Mouse (Mus musculus): ENCODE results near the gene Madcam1.
A peak's percentile ranks its signal among the peaks of the same experiment; 100 is the strongest.
"Not testable (repeated sequence)": the region's sequence is repeated elsewhere in the genome, so short reads cannot be mapped to it uniquely, and the experiment has no call there.

Madcam1 gene

GRCm38 (mm10) chr10:79688720-79689119, 24.4 kb downstream of the Madcam1 start, which contains the start of gene Gzmm:
TSS of gene Gzmm (plus strand) at chr10:79689020.
- DNase-seq (ENCODE audit: low spot score): no peak

GRCm38 (mm10) chr10:79689178-79689577, 24.8 kb downstream of the Madcam1 start:
- DNase-seq (ENCODE audit: low spot score): no peak

DNA sequence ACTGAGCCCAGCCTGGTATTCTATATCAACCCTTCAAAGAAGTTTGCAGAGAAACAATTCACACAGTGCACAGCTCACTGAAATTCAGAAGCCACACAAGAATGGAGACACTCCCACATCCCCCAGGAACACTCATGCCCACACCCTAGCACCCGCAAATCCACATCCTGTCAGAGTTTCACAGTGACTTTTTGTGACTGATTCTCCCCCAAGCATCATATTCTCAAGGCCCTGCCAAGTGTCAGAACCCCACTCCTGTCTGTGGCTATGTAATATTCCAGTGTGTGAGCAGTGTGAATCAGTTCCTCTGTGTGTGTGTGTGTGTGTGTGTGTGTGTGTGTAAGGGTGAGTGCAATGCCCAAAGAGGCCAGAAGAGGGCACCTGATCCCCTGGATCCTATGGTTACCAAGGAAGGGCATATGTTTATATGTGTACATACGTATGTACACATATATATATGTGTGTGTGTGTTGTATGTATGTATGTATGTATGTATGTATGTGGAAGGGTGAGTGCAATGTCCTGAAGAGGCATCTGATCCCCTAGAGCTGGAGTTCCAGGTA, 27.7 kb downstream of the Madcam1 start:
- DNase-seq (ENCODE audit: low spot score): no peak

GRCm38 (mm10) chr10:79693580-79694378, 29.4 kb downstream of the Madcam1 start:
- no peak for DNase-seq (ENCODE audit: low spot score)

GRCm38 (mm10) chr10:79694379-79694655, 30.0 kb downstream of the Madcam1 start:
- no peak for DNase-seq (ENCODE audit: low spot score)

DNA sequence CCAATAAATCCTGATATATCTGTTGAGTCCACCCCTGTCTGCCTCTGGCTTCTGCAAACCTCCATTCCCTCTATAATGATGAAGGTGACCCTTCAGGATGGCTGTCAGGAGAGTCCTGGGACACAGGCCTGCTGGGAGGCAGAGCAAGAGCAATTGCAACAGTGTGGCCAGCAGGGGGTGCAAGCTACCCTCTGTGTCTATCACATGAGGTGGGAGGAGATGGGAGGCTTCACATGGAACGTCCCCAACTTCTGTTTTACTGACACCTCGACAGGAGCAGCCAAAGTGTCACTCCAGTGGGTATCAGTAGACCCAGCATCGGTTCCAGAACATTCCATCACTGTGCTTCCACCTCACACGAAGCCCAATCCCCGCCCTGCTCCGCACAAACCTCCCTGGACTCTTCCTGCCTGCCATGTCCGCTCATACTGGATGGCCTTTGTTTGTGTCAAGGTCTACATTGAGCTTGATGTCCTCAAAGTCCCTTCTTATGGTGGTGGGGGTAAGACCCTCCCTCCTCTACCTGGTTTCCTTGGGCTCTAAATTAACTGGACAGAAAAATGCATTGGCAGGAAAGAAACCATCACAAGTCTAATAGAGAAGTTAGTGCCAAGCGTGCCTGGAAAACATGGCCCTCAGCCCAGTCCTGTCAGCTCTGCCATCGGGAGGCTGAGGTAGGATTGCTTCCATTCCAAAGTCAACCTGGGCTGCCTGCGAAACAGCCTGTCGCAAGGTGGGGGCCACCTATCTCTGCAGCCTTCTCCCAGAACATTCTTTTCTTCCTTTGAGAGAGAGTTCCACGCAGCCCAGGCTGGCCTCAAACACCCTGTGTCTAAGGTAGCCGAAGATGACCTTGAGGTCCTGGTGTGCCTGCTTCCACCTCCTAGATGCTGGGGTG, 31.1 kb downstream of the Madcam1 start:
- peak; percentile 81 for DNase-seq (ENCODE audit: low spot score)

DNA sequence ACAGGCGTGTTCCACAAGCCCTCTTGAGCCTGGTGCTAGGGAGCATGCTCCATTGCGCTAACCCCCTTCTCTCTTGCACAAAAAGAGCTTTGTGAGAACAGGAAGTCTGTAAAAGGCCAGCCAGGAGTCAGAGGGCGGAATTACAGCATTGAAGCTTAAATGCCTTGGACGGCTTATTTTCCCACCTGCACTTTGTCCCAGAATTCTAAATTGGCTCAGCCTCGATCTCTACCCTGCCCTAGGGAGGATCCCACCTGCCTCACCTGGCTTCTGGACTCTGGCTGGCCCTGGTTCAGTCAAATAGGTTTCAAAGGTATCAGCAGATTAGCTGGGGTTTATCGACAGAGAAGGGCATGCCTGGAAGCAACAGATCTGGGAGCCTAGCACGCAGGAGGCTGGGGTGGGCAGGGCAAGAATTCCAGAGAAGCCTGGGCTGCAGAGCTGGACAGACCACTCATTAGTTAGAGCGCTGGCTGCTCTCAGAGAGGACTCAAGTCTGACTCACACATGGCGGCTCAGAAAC, 31.8 kb downstream of the Madcam1 start:
- DNase-seq (ENCODE audit: low spot score): no peak

GRCm38 (mm10) chr10:79697916-79698315, 33.6 kb downstream of the Madcam1 start:
- no peak for DNase-seq (ENCODE audit: low spot score)

DNA sequence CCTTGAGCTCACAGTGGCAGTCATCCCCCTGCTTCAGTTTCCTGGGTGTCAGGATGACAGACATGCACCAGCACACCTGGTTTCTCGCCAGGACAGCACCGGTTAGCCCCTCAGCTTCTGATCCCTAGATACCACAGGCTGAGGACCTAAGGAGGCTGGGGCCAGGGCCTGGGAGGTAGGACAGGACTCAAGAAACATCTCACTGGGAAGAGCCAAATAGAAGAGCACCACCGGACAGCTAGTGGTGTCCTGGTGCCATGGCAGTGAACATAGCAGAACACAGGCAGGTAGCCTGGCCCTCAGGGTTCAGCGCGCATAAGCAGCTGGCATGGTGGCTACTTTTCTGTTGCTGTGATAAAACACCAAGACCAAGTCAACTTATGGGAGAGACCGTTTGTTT, 34.1 kb downstream of the Madcam1 start:
- DNase-seq (ENCODE audit: low spot score): no peak

- DNase-seq (ENCODE audit: low spot score): no peak
These were observed 36.3 kb downstream of the Madcam1 start for GRCm38 (mm10) chr10:79700676-79701075.

- DNase-seq (ENCODE audit: low spot score): no peak
These were observed 37.2 kb downstream of the Madcam1 start for GRCm38 (mm10) chr10:79701443-79702129.

GRCm38 (mm10) chr10:79702970-79703369, 38.6 kb downstream of the Madcam1 start:
- not testable (repeated sequence) for DNase-seq (ENCODE audit: low spot score)

- DNase-seq (ENCODE audit: low spot score): no peak
These were observed 39.2 kb downstream of the Madcam1 start for GRCm38 (mm10) chr10:79703541-79703940.

- peak; percentile 98 for DNase-seq (ENCODE audit: low spot score)
These were observed 40.0 kb downstream of the Madcam1 start, which contains the start of gene Bsg for GRCm38 (mm10) chr10:79704065-79704969. TSS of gene Bsg (plus strand) at chr10:79704491.

DNA sequence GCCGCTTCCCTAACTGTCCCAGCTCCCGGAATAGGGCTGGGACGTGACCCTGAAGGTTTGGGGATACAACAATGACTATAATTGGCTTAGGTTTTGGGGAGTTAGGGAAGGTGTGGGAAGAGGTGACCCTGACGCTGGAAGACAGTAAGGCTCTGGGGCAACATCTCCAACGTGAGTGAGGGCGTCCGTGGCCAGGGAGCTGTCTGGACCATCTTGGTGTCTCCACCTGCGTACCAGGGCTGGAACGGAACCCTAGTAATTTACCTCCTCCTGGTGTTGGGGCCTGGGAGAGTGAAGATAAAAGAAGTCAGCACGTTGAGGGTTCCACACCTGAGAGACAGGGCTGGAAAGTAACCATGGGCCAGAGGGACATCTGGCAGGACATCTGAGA, 40.6 kb downstream of the Madcam1 start:
- no peak for DNase-seq (ENCODE audit: low spot score)

DNA sequence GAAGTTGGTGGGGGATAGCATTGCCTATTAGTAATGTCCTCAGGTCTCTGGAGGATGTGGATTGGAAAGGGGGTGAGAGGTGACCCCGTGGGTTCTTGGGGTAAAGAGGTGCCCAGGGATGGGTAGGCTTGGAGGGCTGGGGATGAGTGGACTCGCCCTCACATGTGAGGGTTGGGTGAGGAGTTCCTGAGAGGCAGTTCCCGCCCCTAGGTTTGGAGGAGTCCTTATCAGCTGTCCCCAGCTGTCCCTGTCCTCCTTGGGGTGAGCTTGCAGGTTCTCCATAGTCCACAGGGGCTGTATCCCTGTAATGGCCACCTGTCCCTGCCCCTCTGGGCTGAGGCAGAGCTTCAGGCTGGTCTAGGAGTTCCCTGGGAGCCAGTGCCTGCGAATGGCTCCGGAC, 41.6 kb downstream of the Madcam1 start:
- no peak for DNase-seq (ENCODE audit: low spot score)

- no peak for DNase-seq (ENCODE audit: low spot score)
These were observed 42.2 kb downstream of the Madcam1 start for GRCm38 (mm10) chr10:79706406-79707094.

DNA sequence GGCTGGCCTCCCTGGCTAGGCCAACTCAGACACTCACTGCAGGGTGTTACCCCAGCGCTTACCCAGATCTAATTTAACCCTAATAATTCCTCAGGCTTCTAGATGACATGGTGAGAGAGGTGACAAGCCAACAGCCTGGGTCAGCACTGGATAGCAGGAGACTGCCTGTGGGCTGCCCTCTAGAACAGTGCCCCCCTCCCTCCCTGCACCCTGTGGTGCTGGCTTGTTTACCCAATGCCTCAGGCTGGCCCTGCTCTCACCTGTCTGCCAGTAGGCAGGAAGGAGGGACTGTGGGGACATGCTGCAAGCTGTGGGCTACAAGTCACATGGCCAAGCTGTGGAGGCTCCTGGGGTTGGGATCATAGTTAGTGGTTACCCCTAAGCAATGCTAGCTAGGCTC, 42.8 kb downstream of the Madcam1 start:
- DNase-seq (ENCODE audit: low spot score): no peak

- no peak for DNase-seq (ENCODE audit: low spot score)
These were observed 43.4 kb downstream of the Madcam1 start for GRCm38 (mm10) chr10:79707759-79708158.

DNA sequence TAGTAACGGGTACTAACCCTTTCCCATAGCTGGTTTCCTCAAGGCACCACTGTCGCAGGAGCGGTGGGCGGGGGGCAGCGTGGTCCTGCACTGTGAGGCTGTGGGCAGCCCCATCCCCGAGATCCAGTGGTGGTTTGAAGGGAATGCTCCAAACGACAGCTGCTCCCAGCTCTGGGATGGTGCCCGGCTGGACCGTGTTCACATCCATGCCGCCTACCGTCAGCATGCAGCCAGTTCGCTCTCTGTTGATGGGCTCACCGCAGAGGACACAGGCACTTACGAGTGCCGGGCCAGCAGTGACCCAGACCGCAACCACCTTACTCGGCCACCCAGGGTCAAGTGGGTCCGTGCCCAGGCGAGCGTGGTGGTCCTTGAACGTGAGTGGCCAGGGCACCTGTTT, 44.3 kb downstream of the Madcam1 start:
- DNase-seq (ENCODE audit: low spot score): no peak
